Mouse (Mus musculus) cerebellum, adult 9-11 months (tissue): ENCODE data around the gene Zfpl1.
"Not testable (repeated sequence)": the region's sequence is repeated elsewhere in the genome, so short reads cannot be mapped to it uniquely, and the experiment has no call there.

Source experiments
- DNase-seq: peaks from one replicate; pipeline ENCODE4 v3.0.0; 2022

The Zfpl1 gene

DNA sequence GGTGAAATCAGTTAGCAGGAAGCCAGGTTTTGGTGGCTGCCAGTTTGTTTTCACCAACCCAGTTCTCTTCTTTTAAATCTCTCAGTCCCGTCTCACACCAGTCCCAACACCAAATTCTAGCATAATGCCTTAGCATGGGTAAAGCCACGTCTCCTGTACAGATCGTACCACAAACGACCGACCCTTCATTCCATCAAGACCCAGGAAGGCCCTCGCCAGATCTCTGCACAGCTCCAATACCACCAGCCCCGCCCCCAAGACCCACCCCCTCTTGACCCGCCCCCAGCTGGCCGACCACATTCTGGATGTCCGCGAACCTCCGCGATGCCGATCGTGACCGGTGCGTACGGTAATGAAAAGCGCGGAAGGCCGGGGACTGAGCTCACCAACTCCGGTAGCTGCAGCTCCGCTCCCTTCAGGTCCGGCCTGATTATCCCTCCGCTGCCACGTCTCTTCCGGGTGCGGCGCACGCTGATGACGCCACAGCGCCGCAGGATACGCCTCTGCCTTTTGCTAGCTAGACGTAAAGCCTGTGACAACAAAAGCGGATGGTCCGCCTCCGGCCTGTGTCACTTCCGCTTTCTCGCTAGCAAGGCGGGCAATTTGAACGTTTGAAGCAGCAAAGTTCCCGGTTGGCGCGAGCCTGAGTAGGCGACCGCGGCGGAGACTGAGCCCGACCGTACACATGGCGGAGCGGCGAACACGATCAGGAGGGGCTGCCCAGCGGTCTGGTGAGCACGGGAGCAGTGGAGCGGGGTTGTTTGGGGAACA, at the start of gene Zfpl1, which contains the start of gene Cdca5:
TSS of gene Zfpl1 (minus strand) at position 479 of the 771 bp plus-strand sequence.
TSS of gene Cdca5 (plus strand) at position 506 of the 771 bp plus-strand sequence.
- DNase-seq, result peak; percentile 98

DNA sequence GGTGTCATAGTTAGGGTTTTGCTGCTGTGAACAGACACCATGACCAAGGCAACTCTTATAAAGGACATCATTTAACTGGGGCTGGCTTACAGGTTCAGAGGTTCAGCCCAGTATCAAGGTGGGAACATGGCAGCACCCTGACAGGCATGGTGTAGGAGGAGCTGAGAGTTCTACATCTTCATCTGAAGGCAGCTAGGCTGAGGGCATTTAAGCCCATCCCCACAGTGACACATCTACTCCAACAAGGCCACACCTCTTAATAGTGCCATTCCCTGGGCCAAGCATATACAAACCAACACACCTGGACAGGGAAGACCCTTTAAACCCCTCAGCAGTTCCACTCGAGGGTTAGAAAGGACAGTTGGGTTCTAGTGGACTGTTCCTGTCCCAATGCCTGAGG, 48.4 kb upstream of the Zfpl1 start:
- DNase-seq, result not testable (repeated sequence)

GRCm38 (mm10) chr19:6132171-6132827, 47.5 kb upstream of the Zfpl1 start:
- no peak for DNase-seq

DNA sequence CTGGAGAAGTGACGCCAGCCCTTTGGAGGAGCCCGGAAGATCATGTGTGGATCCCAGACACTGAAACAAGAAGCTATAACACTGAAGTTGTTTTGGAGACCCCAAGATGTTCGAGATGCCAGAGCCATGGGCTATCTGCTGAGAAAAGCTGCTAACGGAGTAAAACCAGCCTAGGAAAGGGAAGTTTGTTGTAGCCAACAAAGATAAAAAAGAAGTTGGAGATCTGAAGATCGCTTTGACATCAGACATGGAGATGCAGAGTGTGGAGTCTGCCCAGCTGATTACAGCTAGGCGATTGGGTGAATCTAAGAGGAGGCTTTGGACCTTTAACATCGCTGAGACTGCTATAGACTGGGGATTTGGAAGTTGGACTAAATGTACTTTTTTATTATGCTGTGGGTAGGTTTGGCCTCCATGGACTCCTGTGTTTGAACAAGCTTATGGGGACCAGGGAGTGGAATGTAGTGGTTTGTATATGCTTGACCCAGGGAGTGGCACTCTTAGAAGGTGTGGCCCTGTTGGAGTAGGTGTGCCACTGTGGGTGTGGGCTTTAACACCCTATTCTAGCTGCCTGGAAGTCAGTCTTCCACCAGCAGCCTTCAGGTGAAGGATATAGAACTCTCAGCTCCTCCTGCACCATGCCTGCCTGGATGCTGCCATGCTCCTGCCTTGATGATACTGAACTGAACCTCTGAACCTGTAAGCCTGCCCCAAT, 45.8 kb upstream of the Zfpl1 start:
- DNase-seq, result not testable (repeated sequence)

GRCm38 (mm10) chr19:6127760-6128341, 43.1 kb upstream of the Zfpl1 start, which contains the start of gene Snx15:
Snx15 (minus strand) TSS chr19:6128304.
- DNase-seq, result peak; percentile 98

GRCm38 (mm10) chr19:6126789-6127580, 42.2 kb upstream of the Zfpl1 start:
- DNase-seq, result no peak

DNA sequence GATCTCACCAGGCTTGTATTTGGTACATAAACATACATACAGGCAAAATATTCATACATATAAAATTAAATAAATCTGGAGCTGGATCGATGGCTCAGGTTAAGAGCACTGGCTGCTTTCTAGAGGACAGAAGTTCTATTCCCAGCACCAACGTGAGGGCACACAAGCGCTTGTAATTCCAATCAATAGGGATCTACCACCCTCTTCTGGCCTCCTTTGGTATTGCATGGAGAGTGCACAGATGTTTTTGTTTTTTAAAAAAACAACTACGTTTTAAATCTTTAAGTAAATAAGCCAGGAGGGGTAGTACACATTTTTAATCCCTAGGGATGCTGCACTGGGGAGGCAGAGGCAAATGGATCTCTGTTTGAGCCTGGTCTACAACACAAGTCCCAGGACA, 41.5 kb upstream of the Zfpl1 start:
- DNase-seq, result peak; percentile 46

DNA sequence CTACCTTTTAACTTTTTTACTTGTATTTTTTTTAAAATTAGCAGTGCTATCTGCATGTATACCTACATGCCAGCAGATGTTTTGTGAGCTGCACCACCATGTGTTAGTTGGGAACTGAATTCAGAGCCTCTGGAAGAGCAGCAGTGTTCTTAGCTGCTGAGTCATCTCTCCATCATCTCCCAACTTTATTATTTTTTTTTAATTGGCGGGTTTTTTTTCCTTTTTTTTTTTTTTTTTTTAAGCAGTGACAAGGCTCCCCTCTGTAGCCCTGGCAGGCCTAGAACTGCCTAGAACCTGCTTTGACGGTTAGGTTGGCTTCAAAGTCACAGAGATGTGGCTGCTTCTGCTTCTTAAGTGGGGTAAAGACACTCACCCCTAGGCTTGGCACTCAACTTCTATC, 40.1 kb upstream of the Zfpl1 start:
- DNase-seq, result no peak

- DNase-seq, result no peak
Observed at GRCm38 (mm10) chr19:6123330-6123729, 38.6 kb upstream of the Zfpl1 start.

DNA sequence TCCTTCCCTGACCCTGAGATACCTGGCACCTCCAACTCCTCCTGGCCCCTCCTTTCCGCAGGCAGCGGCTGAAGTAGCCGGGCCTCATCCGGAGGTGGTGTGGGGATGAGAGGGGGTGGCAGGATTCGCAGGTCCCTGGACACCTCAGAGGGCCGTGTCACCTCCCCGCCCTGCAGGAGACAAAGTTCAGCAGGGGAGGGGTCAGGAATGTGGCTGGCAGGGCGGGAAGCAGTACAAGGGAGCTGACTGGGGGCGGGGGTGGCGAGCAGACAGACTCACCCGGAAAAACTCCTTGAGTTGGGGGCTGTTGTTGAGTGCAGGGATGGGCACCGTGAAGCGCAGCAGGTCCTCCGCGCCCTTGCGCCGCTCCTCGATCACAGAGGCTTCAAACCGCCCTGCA, 37.0 kb upstream of the Zfpl1 start:
- DNase-seq, result no peak

GRCm38 (mm10) chr19:6118677-6119185, 34.0 kb upstream of the Zfpl1 start:
- peak; percentile 70 for DNase-seq

DNA sequence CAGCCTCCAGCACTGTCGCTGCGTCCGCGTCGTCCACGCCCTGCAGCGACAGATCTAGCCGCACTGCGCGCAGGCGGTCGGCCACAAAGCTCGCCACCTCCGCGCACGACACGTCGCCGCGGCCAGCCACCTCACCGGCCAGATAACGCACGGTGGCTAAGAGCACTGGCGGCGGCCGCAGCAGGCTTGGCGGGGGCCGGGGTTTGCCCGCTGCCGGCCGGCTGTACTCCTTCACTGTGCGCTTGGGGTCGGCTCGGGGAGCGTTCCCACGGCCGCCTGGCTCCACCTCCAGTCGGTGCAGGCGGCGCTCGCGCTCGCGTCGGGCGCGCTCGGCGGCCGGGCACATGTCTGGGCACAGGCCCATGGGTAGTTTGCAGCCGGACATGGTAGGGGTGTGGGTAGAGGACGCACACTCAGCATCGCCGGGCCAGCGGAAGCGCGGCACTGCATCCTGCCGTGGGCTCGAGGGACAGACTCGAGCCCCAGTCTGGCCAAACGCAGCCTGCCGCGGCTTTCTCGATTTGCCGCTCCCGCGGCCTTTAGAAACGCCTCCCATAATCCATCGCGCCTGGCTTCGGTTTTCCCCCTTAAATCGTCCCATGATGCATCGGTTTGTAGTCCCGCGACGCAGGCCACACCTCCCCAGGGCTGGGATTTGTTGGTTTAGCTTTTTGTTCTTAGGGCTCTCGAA, 33.4 kb upstream of the Zfpl1 start, which contains the start of gene Sac3d1:
TSS of gene Sac3d1 (minus strand) at position 665 of the 691 bp plus-strand sequence.
- peak; percentile 88 for DNase-seq

- no peak for DNase-seq
Observed at GRCm38 (mm10) chr19:6117346-6117985, 32.7 kb upstream of the Zfpl1 start.

- peak; percentile 54 for DNase-seq
Observed at GRCm38 (mm10) chr19:6116113-6116850, 31.5 kb upstream of the Zfpl1 start.

DNA sequence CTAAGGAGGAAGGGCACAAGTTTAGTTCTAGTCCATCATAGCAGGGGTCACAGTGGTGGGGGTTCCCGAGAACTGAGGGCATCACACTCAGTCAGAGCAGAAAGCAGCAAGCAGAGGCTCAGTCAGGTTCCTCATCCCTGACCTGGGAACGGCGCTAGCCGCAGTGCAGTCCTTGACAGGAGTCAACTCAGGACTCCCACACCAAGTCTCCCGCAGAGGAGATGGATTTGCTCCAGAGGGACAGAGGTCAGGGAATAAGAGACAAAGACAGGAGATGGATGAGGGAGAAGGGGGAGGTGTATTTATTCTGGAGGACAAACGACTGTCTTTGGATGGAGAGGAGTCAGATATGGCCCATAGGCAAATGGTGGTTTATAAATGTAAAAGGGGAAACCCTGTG, 28.4 kb upstream of the Zfpl1 start:
- DNase-seq, result no peak

DNA sequence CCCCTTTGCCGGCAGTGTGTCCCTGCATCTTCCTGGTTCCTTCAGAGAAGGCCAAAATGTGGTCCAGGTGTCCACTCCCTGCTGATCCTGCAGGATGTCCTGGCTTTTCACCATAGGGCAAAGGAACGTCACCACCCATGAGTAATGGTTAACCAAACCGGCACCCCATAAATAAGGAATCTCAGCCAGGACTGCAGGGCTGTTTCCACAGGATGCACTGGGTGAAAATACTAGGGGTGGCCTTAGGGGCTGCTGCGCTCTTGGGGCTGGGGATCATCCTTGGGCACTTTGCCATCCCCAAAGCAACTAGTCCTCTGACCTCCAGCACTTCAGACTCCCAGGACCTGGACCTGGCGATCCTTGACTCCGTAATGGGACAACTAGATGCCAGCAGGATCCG, 20.8 kb upstream of the Zfpl1 start, which contains the start of gene Naaladl1:
TSS of gene Naaladl1 (plus strand) at position 197 of the 400 bp plus-strand sequence.
- DNase-seq, result no peak

- DNase-seq, result no peak
Observed at GRCm38 (mm10) chr19:6104476-6104875, 19.7 kb upstream of the Zfpl1 start.

DNA sequence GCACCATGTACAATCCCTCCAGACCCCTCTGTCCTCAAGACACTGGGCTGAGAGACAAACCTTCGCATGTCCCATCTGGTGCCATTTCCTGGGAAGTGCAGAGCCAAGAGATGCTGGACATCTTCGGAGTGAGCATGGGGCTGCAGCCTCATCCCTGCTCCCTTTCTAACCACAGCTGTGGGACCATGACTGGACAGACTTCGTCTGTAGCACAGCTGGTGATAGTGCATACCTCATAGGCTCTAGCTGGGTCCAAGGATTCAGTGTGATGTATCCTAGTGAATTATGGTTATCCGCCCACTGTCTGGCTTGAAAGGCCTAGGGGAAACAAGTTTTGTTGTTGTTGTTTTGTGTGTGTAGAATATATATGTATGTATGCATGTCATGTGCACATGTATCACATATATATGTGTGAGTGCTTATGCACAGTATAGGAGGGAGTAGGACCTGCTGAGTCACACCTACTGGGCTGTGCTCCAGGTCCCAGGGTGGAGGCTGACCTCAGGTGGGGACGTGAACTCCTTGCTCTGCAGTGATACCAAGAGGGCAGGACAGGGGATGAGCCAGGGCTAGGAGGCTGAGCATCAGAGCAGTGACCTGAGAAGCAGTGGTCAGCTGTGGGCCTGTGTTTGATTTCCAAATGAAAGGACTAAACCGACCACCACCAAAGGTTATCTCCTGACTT, 17.6 kb upstream of the Zfpl1 start:
- DNase-seq, result no peak

- no peak for DNase-seq
Observed at GRCm38 (mm10) chr19:6101186-6101585, 16.4 kb upstream of the Zfpl1 start.
